Mouse (Mus musculus) midbrain, embryonic 15.5 days (tissue): ENCODE measurements around the gene Pxylp1. TPM values are rescaled to one million over a fixed set of nuclear protein-coding genes. Genes with fewer than 3 reads are reported as not detected.

Experiments
- ATAC-seq: fragments of 200-750 bp; cut with Nextera tagmentation; replicated peaks from 2 replicates; pipeline ENCODE4 v1.8.0; 2017; ENCODE audit warnings: moderate TSS enrichment
- H3K27ac ChIP-seq: fragments of 300-500 bp; sonication (generic); 2 replicates; pipeline ENCODE4 v1.5.1; 2015; ENCODE audit warnings: mild to moderate bottlenecking, inconsistent platforms
- H3K27me3 ChIP-seq: fragments of 300-500 bp; sonication (generic); replicated peaks from 2 replicates; pipeline ENCODE4 v1.6.1; 2015; ENCODE audit warnings: inconsistent platforms
- H3K36me3 ChIP-seq: fragments of 300-500 bp; sonication (generic); replicated peaks from 2 replicates; pipeline ENCODE4 v1.6.1; 2015; ENCODE audit warnings: inconsistent platforms
- H3K4me1 ChIP-seq: fragments of 300-500 bp; sonication (generic); 2 replicates; pipeline ENCODE4 v1.6.1; 2015; ENCODE audit warnings: inconsistent platforms
- H3K4me2 ChIP-seq: fragments of 300-500 bp; sonication (generic); 2 replicates; pipeline ENCODE4 v1.6.1; 2015; ENCODE audit warnings: inconsistent platforms, mild to moderate bottlenecking, moderate library complexity
- H3K4me3 ChIP-seq: fragments of 300-500 bp; sonication (generic); 2 replicates; pipeline ENCODE4 v1.5.1; 2015; ENCODE audit warnings: mild to moderate bottlenecking, inconsistent platforms
- H3K9ac ChIP-seq: fragments of 300-500 bp; sonication (generic); 2 replicates; pipeline ENCODE4 v1.6.1; 2015; ENCODE audit warnings: mild to moderate bottlenecking, inconsistent platforms
- H3K9me3 ChIP-seq: fragments of 300-500 bp; sonication (generic); 2 replicates; pipeline ENCODE4 v1.6.1; 2016; ENCODE audit warnings: inconsistent platforms
- WGBS: fragments of 180-500 bp; shearing (Covaris S2); methylation state at CpG from one replicate; pipeline ENCODE4 v1.1.7; 2015; ENCODE audit warnings: mixed read lengths; 5-methylcytosine and 5-hydroxymethylcytosine counted together
- polyA plus RNA-seq: library from polyadenylated mRNA; unstranded; fragments of >200 nt; fragmentation: Nextera tagmentation; extraction: Ambion mirVana; gene quantifications from 2 replicates; pipeline ENCODE4 v1.2.1, GENCODE M21; 2015

Gene Pxylp1
- polyA plus RNA-seq, 1 experiment from 2014 or later, result 42.4 TPM

DNA sequence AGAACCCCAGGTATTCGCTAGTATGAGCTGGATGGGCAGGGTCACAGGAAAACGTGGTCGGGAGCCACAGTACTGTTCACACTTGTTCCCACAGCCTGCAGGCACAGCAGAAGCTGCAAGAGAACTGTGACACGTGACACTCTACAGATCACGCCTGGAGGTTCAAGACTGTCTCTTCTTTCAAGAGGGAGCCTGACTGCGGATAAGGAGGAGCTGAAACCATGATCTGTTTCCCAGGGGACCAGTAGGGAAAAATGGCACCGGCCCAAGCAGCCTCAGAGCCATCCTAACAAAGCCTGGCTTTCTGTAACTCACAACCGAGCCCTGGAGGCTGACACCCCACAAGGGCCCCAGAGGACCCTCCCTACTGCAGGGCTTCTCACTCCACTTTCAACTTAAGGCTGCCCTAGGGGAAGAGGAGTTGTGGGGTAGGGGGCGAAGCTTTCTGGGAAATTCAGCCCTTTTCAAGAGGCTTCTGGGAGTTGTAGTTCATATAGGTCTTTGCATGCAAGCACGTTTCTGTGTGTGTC, 97.0 kb downstream of the Pxylp1 start:
- Histone ChIP-seq H3K4me2 (peak overlapping the region; percentile 81), H3K4me1 (peaks cover 7% of the 10 kb centered on the region; the same call in 1 of the 2 replicates), H3K27me3 (no peaks in the 10 kb centered on the region), H3K27ac (peak overlapping the region; percentile 79), H3K9me3 (no peaks in the 10 kb centered on the region), H3K9ac (peak overlapping the region; percentile 66), H3K4me3 (peak overlapping the region; percentile 51), H3K36me3 (no peaks in the 10 kb centered on the region)
- 8% methylated on average over 10 of the region's 10 CpGs for WGBS
- peak; percentile 88 for ATAC-seq

DNA sequence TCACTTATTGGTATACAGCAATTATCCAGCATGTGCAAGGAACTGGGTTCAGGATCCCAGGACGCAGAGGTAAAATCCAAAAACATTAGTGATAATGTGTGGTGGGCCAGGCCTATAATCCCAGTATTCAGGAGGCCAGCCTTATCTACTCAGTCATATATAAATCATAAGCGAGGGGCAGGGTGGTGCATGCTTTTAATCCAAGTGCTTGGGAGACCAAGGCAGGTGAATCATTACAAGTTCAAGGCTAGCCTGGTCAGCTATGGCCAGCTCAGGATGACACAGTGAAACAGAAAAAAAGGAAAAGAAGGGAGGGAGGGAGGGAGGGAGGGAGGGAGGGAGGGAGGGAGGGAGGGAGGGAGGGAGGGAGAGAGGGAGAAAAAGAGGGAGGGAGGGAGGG, 97.9 kb downstream of the Pxylp1 start:
- Histone ChIP-seq H3K9ac (no peak overlapping the region), H3K4me2 (no peak overlapping the region), H3K4me1 (peaks cover 7% of the 10 kb centered on the region; the same call in 1 of the 2 replicates), H3K27me3 (no peaks in the 10 kb centered on the region), H3K36me3 (no peaks in the 10 kb centered on the region), H3K9me3 (no peaks in the 10 kb centered on the region), H3K4me3 (no peak overlapping the region), H3K27ac (no peak overlapping the region)
- WGBS, result 92% methylated on average over 2 of the region's 2 CpGs
- ATAC-seq, result no peak

GRCm38 (mm10) chr9:96792543-96792942, 99.9 kb downstream of the Pxylp1 start:
- ATAC-seq, result no peak
- no peak overlapping the region for H3K9ac ChIP-seq
- WGBS, result 87% methylated on average over 2 of the region's 2 CpGs

GRCm38 (mm10) chr9:96790389-96791007, 102.0 kb downstream of the Pxylp1 start:
- H3K27me3 ChIP-seq, result no peaks in the 10 kb centered on the region
- WGBS, result 46% methylated on average over 4 of the region's 4 CpGs
- H3K27ac ChIP-seq, result no peak overlapping the region
- H3K4me3 ChIP-seq, result no peak overlapping the region
- no peak overlapping the region for H3K4me2 ChIP-seq
- peaks cover 3% of the 10 kb centered on the region; the same call in 1 of the 2 replicates for H3K4me1 ChIP-seq
- ATAC-seq, result no peak
- no peaks in the 10 kb centered on the region for H3K36me3 ChIP-seq
- H3K9ac ChIP-seq, result no peak overlapping the region
- H3K9me3 ChIP-seq, result no peaks in the 10 kb centered on the region

More at GRCm38 (mm10) chr9:96792543-96792942, 99.9 kb downstream of the Pxylp1 start:
- Histone ChIP-seq H3K4me3 (no peak overlapping the region), H3K9me3 (no peaks in the 10 kb centered on the region), H3K27ac (no peak overlapping the region), H3K4me2 (no peak overlapping the region), H3K4me1 (peaks cover 4% of the 10 kb centered on the region; the same call in 1 of the 2 replicates), H3K27me3 (no peaks in the 10 kb centered on the region), H3K36me3 (no peaks in the 10 kb centered on the region)

DNA sequence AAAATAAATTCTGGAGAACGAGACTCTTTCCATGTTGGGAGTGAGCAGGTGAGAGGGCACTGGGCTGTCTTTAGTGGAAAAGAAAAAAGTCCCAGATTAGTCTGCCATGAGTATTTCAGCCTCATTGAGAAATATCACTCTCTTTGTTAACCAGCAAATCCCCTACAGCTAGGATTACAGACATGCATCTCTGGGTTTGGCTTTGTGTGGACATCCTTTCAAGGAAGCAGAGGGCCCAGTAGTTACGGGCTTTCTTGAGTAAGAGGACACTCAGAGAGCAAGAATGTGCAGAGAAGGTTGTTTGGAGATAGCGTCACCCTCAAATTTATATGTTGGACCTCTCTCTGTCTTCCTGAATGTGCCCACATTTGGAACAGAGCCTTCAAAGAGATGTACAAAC, 102.6 kb downstream of the Pxylp1 start:
- WGBS, result 58% methylated on average over 3 of the region's 3 CpGs
- Histone ChIP-seq H3K36me3 (no peaks in the 10 kb centered on the region), H3K4me1 (no peaks in the 10 kb centered on the region), H3K27ac (no peak overlapping the region), H3K27me3 (no peaks in the 10 kb centered on the region), H3K9ac (no peak overlapping the region), H3K4me2 (no peak overlapping the region), H3K4me3 (no peak overlapping the region), H3K9me3 (no peaks in the 10 kb centered on the region)
- no peak for ATAC-seq

- H3K4me2 ChIP-seq, result no peak overlapping the region
- H3K4me1 ChIP-seq, result no peaks in the 10 kb centered on the region
- H3K27me3 ChIP-seq, result no peaks in the 10 kb centered on the region
- no peaks in the 10 kb centered on the region for H3K9me3 ChIP-seq
- no peak for ATAC-seq
- no peaks in the 10 kb centered on the region for H3K36me3 ChIP-seq
- WGBS, result 78% methylated on average over 10 of the region's 10 CpGs
- no peak overlapping the region for H3K27ac ChIP-seq
- no peak overlapping the region for H3K9ac ChIP-seq
- no peak overlapping the region for H3K4me3 ChIP-seq
These were observed 104.7 kb downstream of the Pxylp1 start for GRCm38 (mm10) chr9:96787797-96788196.

DNA sequence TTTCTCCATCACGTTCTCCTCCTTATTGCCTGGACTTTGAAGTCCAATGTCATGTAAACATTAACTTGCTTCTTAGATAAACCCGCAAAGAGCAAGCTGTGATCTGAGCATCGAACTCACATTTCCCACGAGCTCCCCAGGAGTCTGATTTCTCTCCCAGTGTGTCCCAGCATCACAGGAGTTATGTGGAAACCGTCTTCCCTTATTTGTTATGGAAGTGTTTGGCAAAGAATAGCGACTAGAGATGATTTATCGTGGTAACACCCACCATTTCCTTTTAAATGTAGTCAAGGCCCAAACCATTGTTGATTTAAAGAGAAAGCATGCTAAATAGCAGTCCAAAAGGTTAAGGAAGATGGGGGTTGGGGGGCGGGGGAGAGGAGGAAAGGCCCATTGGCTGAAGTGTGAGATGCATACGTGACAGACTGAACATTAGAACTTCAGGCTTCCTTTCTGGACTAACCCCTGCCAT, 106.6 kb downstream of the Pxylp1 start:
- ATAC-seq, result no peak
- no peaks in the 10 kb centered on the region for H3K9me3 ChIP-seq
- no peak overlapping the region for H3K9ac ChIP-seq
- no peak overlapping the region for H3K27ac ChIP-seq
- no peaks in the 10 kb centered on the region for H3K4me1 ChIP-seq
- H3K4me3 ChIP-seq, result no peak overlapping the region
- H3K36me3 ChIP-seq, result no peaks in the 10 kb centered on the region
- H3K27me3 ChIP-seq, result no peaks in the 10 kb centered on the region
- 64% methylated on average over 9 of the region's 9 CpGs for WGBS
- no peak overlapping the region for H3K4me2 ChIP-seq

GRCm38 (mm10) chr9:96785187-96785586, 107.3 kb downstream of the Pxylp1 start:
- ATAC-seq, result no peak
- H3K4me2 ChIP-seq, result no peak overlapping the region
- no peak overlapping the region for H3K27ac ChIP-seq
- no peaks in the 10 kb centered on the region for H3K27me3 ChIP-seq
- H3K4me1 ChIP-seq, result no peaks in the 10 kb centered on the region
- H3K9me3 ChIP-seq, result no peaks in the 10 kb centered on the region
- no peaks in the 10 kb centered on the region for H3K36me3 ChIP-seq
- 80% methylated on average over 3 of the region's 3 CpGs for WGBS
- no peak overlapping the region for H3K9ac ChIP-seq
- H3K4me3 ChIP-seq, result no peak overlapping the region

DNA sequence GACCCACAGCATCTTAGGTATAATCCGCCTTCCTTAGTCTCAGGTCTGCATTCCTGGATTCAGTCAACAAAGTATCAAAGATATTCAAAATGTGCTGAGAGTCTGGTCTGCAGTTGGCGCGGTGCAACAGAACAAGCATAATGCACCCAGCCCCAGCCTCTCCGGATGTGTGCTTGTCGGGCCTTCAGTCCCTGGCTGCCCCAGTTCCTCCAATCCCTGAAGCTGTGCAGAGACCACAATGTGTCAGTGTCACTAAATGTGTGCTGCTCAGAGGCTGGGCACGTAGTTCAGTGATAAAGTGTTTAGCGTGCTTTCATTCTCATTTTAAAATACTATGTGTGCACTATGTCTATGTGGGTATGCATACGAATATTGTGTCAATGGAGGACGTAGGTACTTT, 108.8 kb downstream of the Pxylp1 start:
- 88% methylated on average over 9 of the region's 9 CpGs for WGBS
- no peak for ATAC-seq
- Histone ChIP-seq H3K27ac (no peak overlapping the region), H3K9me3 (no peaks in the 10 kb centered on the region), H3K36me3 (no peaks in the 10 kb centered on the region), H3K9ac (no peak overlapping the region), H3K27me3 (no peaks in the 10 kb centered on the region), H3K4me2 (no peak overlapping the region), H3K4me1 (no peaks in the 10 kb centered on the region), H3K4me3 (no peak overlapping the region)

DNA sequence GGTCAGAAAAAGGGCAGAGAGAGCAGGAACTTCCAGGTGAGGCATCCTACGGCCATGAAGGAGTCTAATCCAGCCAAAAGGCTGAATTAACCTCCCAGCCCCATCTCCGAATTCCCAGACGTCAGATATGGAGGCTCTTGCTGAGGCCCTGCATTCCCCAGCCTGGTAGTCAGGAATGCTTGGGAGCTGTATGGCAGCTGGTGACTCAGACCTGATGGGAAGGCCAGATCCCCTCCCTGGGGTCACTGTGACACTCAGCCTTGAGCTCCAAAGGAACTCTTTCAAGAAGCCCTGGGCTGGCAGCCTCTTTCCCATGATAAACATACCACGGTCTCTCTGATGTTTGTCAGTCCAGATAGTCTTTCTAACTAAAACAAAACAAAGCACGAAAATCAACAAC, 109.2 kb downstream of the Pxylp1 start:
- no peak overlapping the region for H3K4me2 ChIP-seq
- H3K36me3 ChIP-seq, result no peaks in the 10 kb centered on the region
- no peaks in the 10 kb centered on the region for H3K27me3 ChIP-seq
- H3K9me3 ChIP-seq, result no peaks in the 10 kb centered on the region
- 67% methylated on average over 5 of the region's 5 CpGs for WGBS
- no peak overlapping the region for H3K27ac ChIP-seq
- no peak overlapping the region for H3K9ac ChIP-seq
- no peaks in the 10 kb centered on the region for H3K4me1 ChIP-seq
- no peak for ATAC-seq
- H3K4me3 ChIP-seq, result no peak overlapping the region

- ATAC-seq, result no peak
- H3K27me3 ChIP-seq, result no peaks in the 10 kb centered on the region
- no peak overlapping the region for H3K4me3 ChIP-seq
- H3K4me2 ChIP-seq, result no peak overlapping the region
- H3K9ac ChIP-seq, result no peak overlapping the region
- 88% methylated on average over 8 of the region's 8 CpGs for WGBS
- H3K36me3 ChIP-seq, result no peaks in the 10 kb centered on the region
- H3K27ac ChIP-seq, result no peak overlapping the region
- H3K9me3 ChIP-seq, result no peaks in the 10 kb centered on the region
- no peaks in the 10 kb centered on the region for H3K4me1 ChIP-seq
These were observed 110.4 kb downstream of the Pxylp1 start for GRCm38 (mm10) chr9:96782062-96782461.
